Mouse (Mus musculus): ENCODE measurements around the gene Usp20. TPM values are rescaled to one million over a fixed set of nuclear protein-coding genes. Genes with fewer than 3 reads are reported as not detected.

Gene Usp20
- polyA plus RNA-seq, 1 experiment from 2014 or later: 4.7 TPM

GRCm38 (mm10) chr2:30954797-30955196, 27.3 kb upstream of the Usp20 start:
- ATAC-seq (ENCODE audit: low read depth): no peak
- no peak for DNase-seq
- Histone ChIP-seq H3K4me1 (replicated peaks) (peaks cover 53% of the 10 kb centered on the region), H3K36me3 (peaks cover 52% of the 10 kb centered on the region), H3K4me2 (peak overlapping the region; percentile 78), H3K27me3 (no peaks in the 10 kb centered on the region), H3K27ac (peak overlapping the region; percentile 29; the same call in 1 of the 2 replicates), H3K9ac (peak overlapping the region; percentile 89), H3K9me3 (replicated peaks) (no peaks in the 10 kb centered on the region), H3K4me3 (replicated peaks) (peak overlapping the region; percentile 89)
- WGBS (ENCODE audit: insufficient replicate concordance): 50% methylated on average over 6 of the region's 6 CpGs

GRCm38 (mm10) chr2:30957511-30957910, 24.6 kb upstream of the Usp20 start:
- Histone ChIP-seq H3K4me1 (replicated peaks) (peaks cover 54% of the 10 kb centered on the region), H3K9me3 (replicated peaks) (no peaks in the 10 kb centered on the region), H3K4me3 (replicated peaks) (no peak overlapping the region), H3K36me3 (peaks cover 79% of the 10 kb centered on the region), H3K27me3 (no peaks in the 10 kb centered on the region), H3K9ac (no peak overlapping the region), H3K4me2 (no peak overlapping the region), H3K27ac (0 out of 2 replicates have a peak overlapping the region, but pooled peaks have one; percentile 32)
- DNase-seq: no peak
- WGBS (ENCODE audit: insufficient replicate concordance): 82% methylated on average over 4 of the region's 4 CpGs
- no peak for ATAC-seq (ENCODE audit: low read depth)

GRCm38 (mm10) chr2:30958726-30959125, 23.4 kb upstream of the Usp20 start:
- H3K27me3 ChIP-seq: no peaks in the 10 kb centered on the region
- H3K36me3 ChIP-seq: peaks cover 91% of the 10 kb centered on the region
- no peak overlapping the region for H3K4me2 ChIP-seq
- no peaks in the 10 kb centered on the region for H3K9me3 ChIP-seq (replicated peaks)
- peak overlapping the region; percentile 74 for H3K27ac ChIP-seq
- peaks cover 61% of the 10 kb centered on the region for H3K4me1 ChIP-seq (replicated peaks)
- no peak overlapping the region for H3K4me3 ChIP-seq (replicated peaks)
- ATAC-seq (ENCODE audit: low read depth) (peak; percentile 60), DNase-seq (no peak)
- WGBS (ENCODE audit: insufficient replicate concordance): 78% methylated on average over 14 of the region's 14 CpGs
- H3K9ac ChIP-seq: no peak overlapping the region

- ATAC-seq (ENCODE audit: low read depth) (no peak), DNase-seq (no peak)
- Histone ChIP-seq H3K27ac (peak overlapping the region; percentile 74), H3K36me3 (peaks cover 100% of the 10 kb centered on the region), H3K9ac (peak overlapping the region; percentile 0; the same call in 1 of the 2 replicates), H3K27me3 (no peaks in the 10 kb centered on the region), H3K4me3 (replicated peaks) (no peak overlapping the region), H3K4me1 (replicated peaks) (peaks cover 60% of the 10 kb centered on the region), H3K4me2 (no peak overlapping the region), H3K9me3 (replicated peaks) (no peaks in the 10 kb centered on the region)
- 53% methylated on average over 5 of the region's 5 CpGs for WGBS (ENCODE audit: insufficient replicate concordance)
Observed at GRCm38 (mm10) chr2:30959856-30960255, 22.2 kb upstream of the Usp20 start.

GRCm38 (mm10) chr2:30962570-30963254, 19.4 kb upstream of the Usp20 start:
- H3K9me3 ChIP-seq (replicated peaks): no peaks in the 10 kb centered on the region
- ATAC-seq (ENCODE audit: low read depth) (no peak), DNase-seq (no peak)
- H3K36me3 ChIP-seq: peaks cover 86% of the 10 kb centered on the region
- peak overlapping the region; percentile 43; the same call in 1 of the 2 replicates for H3K27ac ChIP-seq
- 76% methylated on average over 11 of the region's 11 CpGs for WGBS (ENCODE audit: insufficient replicate concordance)
- H3K4me3 ChIP-seq (replicated peaks): no peak overlapping the region
- no peak overlapping the region for H3K9ac ChIP-seq
- H3K4me1 ChIP-seq (replicated peaks): peaks cover 64% of the 10 kb centered on the region
- H3K4me2 ChIP-seq: no peak overlapping the region
- H3K27me3 ChIP-seq: no peaks in the 10 kb centered on the region

- Histone ChIP-seq H3K4me2 (peak overlapping the region; percentile 77), H3K4me1 (replicated peaks) (peaks cover 57% of the 10 kb centered on the region), H3K9ac (peak overlapping the region; percentile 96; the same call in 1 of the 2 replicates), H3K27ac (no peak overlapping the region), H3K9me3 (replicated peaks) (no peaks in the 10 kb centered on the region), H3K27me3 (no peaks in the 10 kb centered on the region), H3K36me3 (peaks cover 57% of the 10 kb centered on the region), H3K4me3 (replicated peaks) (peak overlapping the region; percentile 94; the same call in 1 of the 2 replicates)
- 83% methylated on average over 8 of the region's 8 CpGs for WGBS (ENCODE audit: insufficient replicate concordance)
- DNase-seq: no peak
- ATAC-seq (ENCODE audit: low read depth): no peak
Observed at GRCm38 (mm10) chr2:30965627-30966026, 16.5 kb upstream of the Usp20 start.

GRCm38 (mm10) chr2:30966826-30967225, 15.3 kb upstream of the Usp20 start:
- 8% methylated on average over 16 of the region's 16 CpGs for WGBS (ENCODE audit: insufficient replicate concordance)

GRCm38 (mm10) chr2:30967352-30968327, 14.4 kb upstream of the Usp20 start, which contains the start of gene Tor1a:
Gene Tor1a (minus strand): TSS chr2:30967933.
- DNase-seq (peak; percentile 83), ATAC-seq (ENCODE audit: low read depth) (peak; percentile 91)
- WGBS (ENCODE audit: insufficient replicate concordance): 3% methylated on average over 59 of the region's 59 CpGs
- peak within 1 kb of the TSS; percentile 96 for H3K9ac ChIP-seq
- H3K4me1 ChIP-seq (replicated peaks): peaks cover 46% of the 10 kb centered on the region
- peak within 1 kb of the TSS; percentile 85 for H3K27ac ChIP-seq
- H3K4me3 ChIP-seq (replicated peaks): peak within 1 kb of the TSS; percentile 94
- H3K9me3 ChIP-seq (replicated peaks): no peaks in the 10 kb centered on the region
- peak within 1 kb of the TSS; percentile 77 for H3K4me2 ChIP-seq
- H3K27me3 ChIP-seq: no peaks in the 10 kb centered on the region
- H3K36me3 ChIP-seq: peaks cover 44% of the 10 kb centered on the region

More at GRCm38 (mm10) chr2:30966826-30967225, 15.3 kb upstream of the Usp20 start:
- Histone ChIP-seq H3K27me3 (no peaks in the 10 kb centered on the region), H3K4me1 (replicated peaks) (peaks cover 54% of the 10 kb centered on the region), H3K4me2 (peak overlapping the region; percentile 77), H3K9ac (peak overlapping the region; percentile 96), H3K27ac (peak overlapping the region; percentile 85; the same call in 1 of the 2 replicates), H3K9me3 (replicated peaks) (no peaks in the 10 kb centered on the region), H3K4me3 (replicated peaks) (peak overlapping the region; percentile 94), H3K36me3 (peaks cover 48% of the 10 kb centered on the region)
- DNase-seq (no peak), ATAC-seq (ENCODE audit: low read depth) (peak; percentile 38)

- ATAC-seq (ENCODE audit: low read depth) (no peak), DNase-seq (no peak)
- 58% methylated on average over 7 of the region's 7 CpGs for WGBS (ENCODE audit: insufficient replicate concordance)
- Histone ChIP-seq H3K27ac (no peak overlapping the region), H3K9ac (peak overlapping the region; percentile 82), H3K27me3 (no peaks in the 10 kb centered on the region), H3K36me3 (peaks cover 19% of the 10 kb centered on the region), H3K9me3 (replicated peaks) (no peaks in the 10 kb centered on the region), H3K4me2 (peak overlapping the region; percentile 93), H3K4me1 (replicated peaks) (peaks cover 48% of the 10 kb centered on the region), H3K4me3 (replicated peaks) (peak overlapping the region; percentile 79)
Observed at GRCm38 (mm10) chr2:30983024-30983423, 945 bp downstream of the Usp20 start.

- Histone ChIP-seq H3K27ac (peak overlapping the region; percentile 20; the same call in 1 of the 2 replicates), H3K9me3 (replicated peaks) (no peaks in the 10 kb centered on the region), H3K9ac (0 out of 2 replicates have a peak overlapping the region, but pooled peaks have one; percentile 1), H3K36me3 (no peaks in the 10 kb centered on the region), H3K4me3 (replicated peaks) (0 out of 2 replicates have a peak overlapping the region, but pooled peaks have one; percentile 19), H3K4me2 (peak overlapping the region; percentile 57), H3K4me1 (replicated peaks) (peaks cover 45% of the 10 kb centered on the region), H3K27me3 (no peaks in the 10 kb centered on the region)
- no peak for ATAC-seq (ENCODE audit: low read depth)
- WGBS (ENCODE audit: insufficient replicate concordance): 27% methylated on average over 17 of the region's 17 CpGs
- DNase-seq: peak; percentile 66
Observed at GRCm38 (mm10) chr2:30985111-30986020, 3.3 kb downstream of the Usp20 start.

Measured in liver, embryonic 13.5 days (tissue).